Mouse (Mus musculus): ENCODE data around the gene Lancl3. TPM values are rescaled to one million over a fixed set of nuclear protein-coding genes. Genes with fewer than 3 reads are reported as not detected.
"Not testable (repeated sequence)": the region's sequence is repeated elsewhere in the genome, so short reads cannot be mapped to it uniquely, and the experiment has no call there.

Gene Lancl3
- total and polyA plus RNA-seq, 3 experiments: 0.22 TPM; not detected in 2

DNA sequence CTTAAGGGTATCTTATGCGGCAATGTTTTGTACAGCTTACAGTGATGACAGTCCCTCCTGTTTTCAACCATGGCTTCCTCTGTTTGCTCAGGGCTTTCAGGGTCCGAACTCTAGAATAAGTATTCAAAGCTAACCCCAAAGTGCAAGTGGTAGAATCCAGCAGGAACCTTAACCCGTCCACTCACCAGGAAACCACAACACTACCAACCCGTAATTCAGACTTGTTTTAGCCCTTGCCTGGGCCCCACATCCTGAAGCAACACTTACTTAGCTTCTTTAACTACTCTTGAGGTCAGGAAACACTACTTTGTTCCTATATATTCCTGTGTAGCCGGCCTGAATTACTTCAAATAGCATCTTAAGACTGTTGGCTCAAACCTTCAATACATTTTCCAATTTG, 103.1 kb downstream of the Lancl3 start:
- peaks cover 17% of the 10 kb centered on the region for H3K36me3 ChIP-seq (replicated peaks)
- ATAC-seq (ENCODE audit: extremely low read depth, insufficient number of reproducible peaks, low FRiP score, poor library complexity, severe bottlenecking) (no peak), DNase-seq (ENCODE audit: low spot score) (no peak)
- no peaks in the 10 kb centered on the region for H3K27me3 ChIP-seq (ENCODE audit: insufficient read depth, low read length)
- H3K4me3 ChIP-seq (ENCODE audit: low read depth, low read length): no peak overlapping the region
- peaks cover 17% of the 10 kb centered on the region; the same call in 1 of the 2 replicates for H3K4me1 ChIP-seq (ENCODE audit: insufficient read depth, low read depth, low read length)
- no peak for TF ChIP-seq GATA2 (IDR thresholded peaks at IDR 0.05; ENCODE audit: borderline replicate concordance, low read depth, low read length)
- no peak for TF ChIP-seq POLR2AphosphoS5 (IDR thresholded peaks at IDR 0.05; ENCODE audit: insufficient replicate concordance, low read depth, low read length)
- TF ChIP-seq TAL1 (conservative IDR thresholded peaks at IDR 0.05; ENCODE audit: low read depth, low read length): no peak
- TF ChIP-seq GATA1 (IDR thresholded peaks at IDR 0.05; ENCODE audit: borderline replicate concordance, low read length): no peak
- no peak for TF ChIP-seq CTCF (IDR thresholded peaks at IDR 0.05; ENCODE audit: low read depth, low read length)
- no peaks in the 10 kb centered on the region for H3K9me3 ChIP-seq (replicated peaks)

DNA sequence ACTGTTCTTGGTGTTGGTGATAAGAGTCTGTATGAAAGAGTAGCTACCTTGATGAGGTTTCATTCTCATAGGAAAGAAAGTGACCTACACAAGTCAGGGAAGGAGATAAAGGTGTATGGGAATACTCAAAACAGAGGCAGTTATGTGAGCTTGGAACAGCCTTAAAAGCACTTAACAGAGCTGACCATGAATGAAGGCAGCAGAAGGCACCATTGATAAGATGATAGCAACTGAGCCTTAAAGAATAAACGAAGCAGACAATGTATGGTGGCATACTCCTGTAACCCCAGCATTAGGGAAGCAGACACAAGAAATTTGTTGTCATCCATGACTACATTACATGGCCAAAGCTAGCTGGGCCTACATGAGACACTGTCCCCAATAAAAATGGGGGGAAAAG, 103.8 kb downstream of the Lancl3 start:
- no peaks in the 10 kb centered on the region for H3K27me3 ChIP-seq (ENCODE audit: insufficient read depth, low read length)
- H3K4me3 ChIP-seq (ENCODE audit: low read depth, low read length): no peak overlapping the region
- no peak for DNase-seq (ENCODE audit: low spot score)
- TF ChIP-seq GATA1 (IDR thresholded peaks at IDR 0.05; ENCODE audit: borderline replicate concordance, low read length) (no peak), GATA2 (IDR thresholded peaks at IDR 0.05; ENCODE audit: borderline replicate concordance, low read depth, low read length) (no peak), CTCF (IDR thresholded peaks at IDR 0.05; ENCODE audit: low read depth, low read length) (no peak), POLR2AphosphoS5 (IDR thresholded peaks at IDR 0.05; ENCODE audit: insufficient replicate concordance, low read depth, low read length) (no peak), TAL1 (conservative IDR thresholded peaks at IDR 0.05; ENCODE audit: low read depth, low read length) (peak; percentile 20; the same call in 1 of the 2 replicates)
- no peaks in the 10 kb centered on the region for H3K9me3 ChIP-seq (replicated peaks)
- peaks cover 14% of the 10 kb centered on the region; the same call in 1 of the 2 replicates for H3K4me1 ChIP-seq (ENCODE audit: insufficient read depth, low read depth, low read length)
- no peak for ATAC-seq (ENCODE audit: extremely low read depth, insufficient number of reproducible peaks, low FRiP score, poor library complexity, severe bottlenecking)
- H3K36me3 ChIP-seq (replicated peaks): peaks cover 21% of the 10 kb centered on the region

DNA sequence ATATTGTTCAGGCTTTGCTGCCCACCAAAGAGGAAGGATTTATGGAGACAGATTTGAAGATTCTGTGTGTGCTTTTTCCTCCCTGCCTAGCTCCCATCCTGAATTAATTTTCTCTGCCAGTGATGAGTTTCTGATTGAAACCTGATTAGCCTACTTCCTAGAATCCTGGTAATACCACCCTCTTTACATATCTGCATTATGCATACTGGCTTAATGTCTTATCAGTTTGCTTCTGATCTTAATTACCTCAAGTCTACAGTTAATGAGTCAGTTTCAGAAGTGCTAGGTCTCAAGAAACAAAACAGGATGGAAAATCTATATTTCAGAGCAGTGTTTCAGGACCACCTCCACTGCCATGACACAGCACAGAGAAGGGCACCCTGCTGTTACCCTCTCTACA, 116.8 kb downstream of the Lancl3 start:
- not testable (repeated sequence) for H3K36me3 ChIP-seq (replicated peaks); DNase-seq (ENCODE audit: low spot score); H3K27me3 ChIP-seq (ENCODE audit: insufficient read depth, low read length); H3K4me1 ChIP-seq (ENCODE audit: insufficient read depth, low read depth, low read length); H3K9me3 ChIP-seq (replicated peaks); H3K4me3 ChIP-seq (ENCODE audit: low read depth, low read length)
- peak; percentile 54; the same call in 1 of the 2 replicates for ATAC-seq (ENCODE audit: extremely low read depth, insufficient number of reproducible peaks, low FRiP score, poor library complexity, severe bottlenecking)

Other genes starting within 250 kb of the Lancl3 start
- not detected in 2 replicates for gene Fthl17b, start 236.9 kb upstream of the Lancl3 start, total RNA-seq (2014; fragmentation: Nextera tagmentation)
- gene Fthl17b, start 236.9 kb upstream of the Lancl3 start, total RNA-seq (2017): not detected in 2 replicates
- gene Fthl17b, start 236.9 kb upstream of the Lancl3 start, polyA plus RNA-seq (2012): not detected in 2 replicates
- not detected in 2 replicates for gene Fthl17c, start 223.3 kb upstream of the Lancl3 start, total RNA-seq (2014; fragmentation: Nextera tagmentation)
- not detected in 2 replicates for gene Fthl17c, start 223.3 kb upstream of the Lancl3 start, total RNA-seq (2017)
- not detected in 2 replicates for gene Fthl17c, start 223.3 kb upstream of the Lancl3 start, polyA plus RNA-seq (2012)
- not detected in 2 replicates for gene Fthl17d, start 213.1 kb upstream of the Lancl3 start, total RNA-seq (2014; fragmentation: Nextera tagmentation)
- not detected in 2 replicates for gene Fthl17d, start 213.1 kb upstream of the Lancl3 start, total RNA-seq (2017)
- gene Fthl17d, start 213.1 kb upstream of the Lancl3 start, polyA plus RNA-seq (2012): not detected in 2 replicates
- not detected in 2 replicates for gene Fthl17e, start 166.4 kb upstream of the Lancl3 start, total RNA-seq (2014; fragmentation: Nextera tagmentation)
- not detected in 2 replicates for gene Fthl17e, start 166.4 kb upstream of the Lancl3 start, total RNA-seq (2017)
- not detected in 2 replicates for gene Fthl17e, start 166.4 kb upstream of the Lancl3 start, polyA plus RNA-seq (2012)
- not detected in 2 replicates for gene Fthl17f, start 136.9 kb upstream of the Lancl3 start, total RNA-seq (2014; fragmentation: Nextera tagmentation)
- 0.22 TPM in 1 of 2 replicates, not detected in the other for gene Fthl17f, start 136.9 kb upstream of the Lancl3 start, total RNA-seq (2017)
- not detected in 2 replicates for gene Fthl17f, start 136.9 kb upstream of the Lancl3 start, polyA plus RNA-seq (2012)
- not detected in 2 replicates for gene 4930402K13Rik, start 95.3 kb upstream of the Lancl3 start, total RNA-seq (2014; fragmentation: Nextera tagmentation)
- 0.05 TPM in 1 of 2 replicates, not detected in the other for gene 4930402K13Rik, start 95.3 kb upstream of the Lancl3 start, total RNA-seq (2017)
- not detected in 2 replicates for gene 4930402K13Rik, start 95.3 kb upstream of the Lancl3 start, polyA plus RNA-seq (2012)
- gene Gm14862, start 57.0 kb downstream of the Lancl3 start, total RNA-seq (2014; fragmentation: Nextera tagmentation): not detected in 2 replicates
- not detected in 2 replicates for gene Gm14862, start 57.0 kb downstream of the Lancl3 start, total RNA-seq (2017)
- not detected in 2 replicates for gene Gm14862, start 57.0 kb downstream of the Lancl3 start, polyA plus RNA-seq (2012)
- 285 and 318 TPM in 2 replicates for gene Xk, start 72.9 kb downstream of the Lancl3 start, total RNA-seq (2014; fragmentation: Nextera tagmentation)
- gene Xk, start 72.9 kb downstream of the Lancl3 start, total RNA-seq (2017): 37.5 and 41.4 TPM in 2 replicates
- 24.2 and 26.6 TPM in 2 replicates for gene Xk, start 72.9 kb downstream of the Lancl3 start, polyA plus RNA-seq (2012)
- 2.0 and 8.1 TPM in 2 replicates for gene H2al1m, start 83.9 kb downstream of the Lancl3 start, total RNA-seq (2014; fragmentation: Nextera tagmentation)
- gene H2al1m, start 83.9 kb downstream of the Lancl3 start, total RNA-seq (2017): not detected in 2 replicates
- gene H2al1m, start 83.9 kb downstream of the Lancl3 start, polyA plus RNA-seq (2012): not detected in 2 replicates
- gene H2al1k, start 150.7 kb downstream of the Lancl3 start, total RNA-seq (2014; fragmentation: Nextera tagmentation): 11.8 and 20.1 TPM in 2 replicates
- 1.3 and 3.9 TPM in 2 replicates for gene H2al1k, start 150.7 kb downstream of the Lancl3 start, total RNA-seq (2017)
- 0.18 and 0.55 TPM in 2 replicates for gene H2al1k, start 150.7 kb downstream of the Lancl3 start, polyA plus RNA-seq (2012)

Data from G1E (cell line).